Mouse (Mus musculus) urinary bladder, postnatal 4 days (tissue): ENCODE data around the gene Use1.

Experiments used
- DNase-seq, 2 experiments: peaks; one replicate each; pipeline ENCODE4 v3.0.0; 2021 to 2022; ENCODE audit warnings: low spot score in 2 of 2

Gene Use1

DNA sequence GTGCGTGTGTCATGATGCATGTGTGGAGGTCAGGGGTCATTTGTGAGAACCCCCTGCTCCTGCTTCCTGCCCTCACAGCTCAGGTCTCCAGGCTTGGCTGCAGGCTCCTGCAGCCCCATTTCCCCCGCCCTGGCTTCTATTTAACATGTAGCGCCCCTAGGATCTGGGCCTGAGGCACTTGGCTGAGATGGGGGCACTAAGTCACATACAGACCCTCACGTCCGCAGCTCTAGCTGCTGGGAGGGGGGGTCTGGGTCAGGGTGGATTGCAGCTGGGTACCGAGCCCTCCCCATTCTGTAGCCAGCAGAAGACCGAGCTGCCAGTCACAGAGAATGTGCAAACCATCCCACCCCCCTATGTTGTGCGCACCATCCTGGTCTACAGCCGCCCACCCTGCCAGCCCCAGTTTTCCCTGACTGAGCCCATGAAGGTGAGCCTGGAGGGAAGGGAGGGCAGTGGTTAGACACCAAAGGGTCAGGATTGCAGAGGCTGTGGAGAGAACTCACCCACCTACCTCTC, 35.9 kb downstream of the Use1 start:
- DNase-seq: no peak

DNA sequence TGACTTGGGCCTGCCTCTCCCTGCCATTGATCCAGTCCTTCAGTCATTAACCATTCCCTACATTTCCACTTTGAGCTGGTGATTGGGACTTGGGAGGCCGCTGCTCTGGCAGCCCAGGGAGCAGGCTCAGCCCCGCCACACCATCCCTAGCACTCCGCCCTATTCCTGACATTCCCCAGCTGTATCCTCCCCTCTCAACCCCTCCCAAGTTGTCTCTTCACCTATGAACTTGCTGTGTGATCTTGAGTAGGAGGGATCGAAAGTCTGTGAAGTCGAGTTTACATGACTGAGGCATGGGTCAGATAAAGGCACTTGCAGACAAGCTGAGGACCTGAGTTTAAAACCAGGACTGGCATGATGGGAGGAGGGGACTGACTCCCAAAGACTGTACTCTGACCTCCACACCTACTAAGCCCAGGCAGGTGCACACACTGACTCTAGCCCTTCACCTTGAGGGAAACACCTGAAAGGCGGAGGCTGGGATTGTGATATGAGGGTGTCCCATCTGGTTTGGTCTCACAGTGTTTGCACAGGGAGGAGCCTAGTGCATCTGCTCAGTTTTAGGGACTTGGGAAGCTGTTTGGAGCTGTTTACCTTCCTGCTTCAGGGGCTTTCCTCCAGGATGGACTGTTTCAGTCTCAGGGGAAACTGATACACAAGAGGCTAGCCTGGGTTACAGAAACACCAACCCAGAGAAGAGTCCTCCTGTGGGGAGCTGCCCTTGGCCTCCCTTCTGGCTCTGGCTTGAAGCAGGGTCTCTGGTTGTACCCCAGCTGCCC, 36.6 kb downstream of the Use1 start:
- DNase-seq: no peak

DNA sequence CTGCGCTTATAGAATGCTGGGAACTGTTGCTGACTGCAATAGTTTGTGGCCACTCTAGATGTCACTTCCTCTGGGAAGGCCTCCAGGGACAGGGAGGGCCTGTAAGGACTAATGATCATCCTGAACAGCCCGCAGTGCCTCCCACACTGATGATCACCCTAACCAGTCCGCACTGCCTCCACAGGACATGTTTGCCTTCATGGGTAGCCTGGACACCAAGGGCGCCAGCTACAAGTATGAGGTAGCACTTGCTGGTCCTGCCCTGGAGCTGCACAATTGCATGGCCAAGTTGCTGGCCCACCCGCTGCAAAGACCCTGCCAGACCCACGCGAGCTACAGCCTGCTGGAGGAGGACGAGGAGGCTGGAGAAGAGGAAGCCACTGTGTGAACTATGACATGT, 37.4 kb downstream of the Use1 start:
- DNase-seq: no peak

DNA sequence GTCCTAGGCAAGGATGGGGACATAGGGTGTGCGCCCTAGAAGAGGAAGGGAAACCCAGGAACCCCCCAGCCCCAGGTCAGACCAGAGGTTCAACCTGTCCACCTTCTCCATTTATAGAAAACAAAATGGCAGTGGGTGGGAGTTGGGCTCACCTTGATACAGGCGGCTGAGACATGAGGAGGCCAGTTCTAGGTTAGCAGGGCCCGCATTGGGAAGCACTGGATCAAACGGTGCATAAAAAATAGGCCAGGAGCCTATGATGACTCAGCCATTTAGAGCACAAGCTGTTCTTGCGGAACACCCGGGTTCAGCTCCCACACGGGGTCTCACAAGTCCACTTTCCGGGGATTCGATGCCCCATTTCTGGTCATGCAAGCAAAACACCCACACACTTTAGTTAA, 38.3 kb downstream of the Use1 start:
- DNase-seq: peak in 1 of 2 experiments; percentile 53

DNA sequence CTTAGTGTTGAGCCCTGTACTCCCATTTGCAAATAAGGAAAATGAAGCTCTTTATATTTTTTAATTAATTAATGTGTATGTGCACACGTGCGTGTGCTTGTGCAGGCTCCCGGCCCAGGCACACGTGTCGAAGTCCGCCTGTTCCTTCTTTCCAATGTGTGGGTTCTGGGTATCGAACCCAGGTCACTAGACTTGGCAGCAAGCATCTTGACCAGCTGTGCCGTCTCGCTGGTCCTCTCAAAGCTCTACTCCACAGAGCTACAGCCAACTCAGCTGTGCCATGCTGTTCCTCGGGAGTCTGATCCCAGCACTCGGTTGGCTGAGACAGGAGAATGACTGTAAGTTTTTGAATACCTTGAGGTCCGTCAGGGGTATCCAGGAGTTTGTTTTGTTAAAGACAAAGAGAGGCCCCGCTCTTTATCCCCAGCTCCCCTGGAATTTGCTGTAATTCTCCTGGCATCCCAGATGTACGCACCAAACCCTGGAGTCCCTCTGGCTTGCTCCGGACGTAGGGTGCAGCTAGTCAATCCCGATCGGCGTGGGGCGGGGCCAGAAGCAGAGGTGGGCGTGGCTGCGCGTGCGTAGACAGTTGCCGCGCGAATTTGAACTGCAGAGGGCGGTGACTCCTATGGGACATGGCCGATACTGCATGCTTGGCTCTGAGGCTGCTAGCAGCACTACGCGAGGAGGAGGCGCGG, 38.9 kb downstream of the Use1 start, which contains the start of gene Ankle1:
TSS of gene Ankle1 (plus strand) at position 610 of the 698 bp plus-strand sequence.
- DNase-seq: peak; percentile 94 to 97

DNA sequence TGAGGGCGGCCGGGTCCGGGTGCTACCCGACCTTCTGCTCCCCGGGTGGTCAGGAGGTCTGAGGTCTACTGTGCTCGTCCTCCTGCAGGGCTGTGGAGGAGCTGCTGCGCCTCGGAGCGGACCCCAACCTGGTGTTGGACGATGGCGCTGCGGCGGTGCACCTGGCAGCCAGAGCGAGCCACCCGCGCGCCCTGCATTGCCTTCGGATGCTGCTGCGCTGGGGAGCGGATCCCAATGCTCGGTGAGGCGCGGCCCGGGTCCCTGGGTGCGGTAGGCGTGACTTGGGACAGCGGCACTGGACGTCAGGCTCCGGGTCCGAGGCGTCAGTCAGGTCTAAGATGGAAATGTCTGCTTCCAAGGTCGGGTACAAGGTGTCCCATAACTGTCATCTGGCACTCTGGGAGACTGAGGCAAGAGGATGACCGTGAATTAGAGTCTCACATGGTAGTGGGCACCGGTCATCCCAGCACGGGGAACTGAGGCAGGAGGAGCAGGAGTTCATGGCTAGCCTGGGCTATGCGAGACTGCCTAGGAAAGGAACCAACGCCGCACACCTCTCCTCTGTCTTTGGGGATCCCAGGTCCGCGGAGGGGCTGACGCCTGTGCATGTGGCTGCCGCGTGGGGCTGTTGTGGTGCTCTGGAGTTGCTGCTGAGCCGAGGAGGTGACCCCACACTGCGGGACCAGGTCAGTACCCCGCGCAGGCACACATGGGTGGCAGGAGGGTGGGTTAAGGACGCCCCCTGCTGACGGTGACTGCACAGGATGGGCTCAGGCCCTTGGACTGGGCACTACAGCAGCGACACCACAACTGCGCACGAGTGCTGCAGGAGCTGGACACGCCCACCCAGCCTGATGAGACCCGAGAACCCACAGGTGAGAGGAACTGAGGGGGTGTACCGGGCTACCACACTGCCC, 39.7 kb downstream of the Use1 start:
- DNase-seq: peak in 1 of 2 experiments; percentile 46

DNA sequence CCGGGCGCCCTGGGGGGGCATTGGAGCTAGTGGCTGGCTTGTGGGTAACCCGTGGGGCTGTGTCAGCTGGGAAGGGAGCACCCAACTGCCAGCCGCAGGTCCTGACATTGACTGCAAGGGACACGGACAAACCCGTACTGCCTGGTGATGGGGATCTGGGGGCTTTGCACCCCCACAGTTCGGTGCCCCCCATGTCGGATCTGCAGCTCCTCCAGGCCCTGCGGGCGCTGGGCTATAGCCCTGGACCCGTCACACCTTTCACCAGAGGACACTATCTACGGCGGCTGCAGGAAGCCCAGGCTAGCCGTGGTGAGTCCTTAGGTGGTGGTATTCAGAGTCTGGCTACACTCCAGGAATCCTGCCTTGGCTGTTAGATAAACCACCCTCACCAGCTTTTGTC, 40.8 kb downstream of the Use1 start:
- peak in 1 of 2 experiments; percentile 17 for DNase-seq

DNA sequence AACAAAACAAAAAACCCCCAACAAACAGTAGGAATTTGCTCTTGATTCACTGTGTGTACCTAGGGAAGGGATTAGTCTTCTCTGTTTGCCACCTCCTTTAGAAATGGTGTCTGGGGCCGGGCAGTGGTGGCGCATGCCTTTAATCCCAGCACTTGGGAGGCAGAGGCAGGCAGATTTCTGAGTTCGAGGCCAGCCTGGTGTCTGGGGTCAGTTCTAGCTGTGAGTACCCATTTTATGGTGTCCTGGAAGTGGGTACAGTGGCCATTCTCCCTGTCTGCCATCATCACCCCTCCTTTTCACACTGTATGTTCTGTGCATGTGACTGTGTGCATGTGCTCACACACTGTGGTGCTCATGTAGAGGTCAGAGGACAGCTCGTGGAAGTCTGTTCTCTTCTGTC, 41.6 kb downstream of the Use1 start:
- DNase-seq: no peak

DNA sequence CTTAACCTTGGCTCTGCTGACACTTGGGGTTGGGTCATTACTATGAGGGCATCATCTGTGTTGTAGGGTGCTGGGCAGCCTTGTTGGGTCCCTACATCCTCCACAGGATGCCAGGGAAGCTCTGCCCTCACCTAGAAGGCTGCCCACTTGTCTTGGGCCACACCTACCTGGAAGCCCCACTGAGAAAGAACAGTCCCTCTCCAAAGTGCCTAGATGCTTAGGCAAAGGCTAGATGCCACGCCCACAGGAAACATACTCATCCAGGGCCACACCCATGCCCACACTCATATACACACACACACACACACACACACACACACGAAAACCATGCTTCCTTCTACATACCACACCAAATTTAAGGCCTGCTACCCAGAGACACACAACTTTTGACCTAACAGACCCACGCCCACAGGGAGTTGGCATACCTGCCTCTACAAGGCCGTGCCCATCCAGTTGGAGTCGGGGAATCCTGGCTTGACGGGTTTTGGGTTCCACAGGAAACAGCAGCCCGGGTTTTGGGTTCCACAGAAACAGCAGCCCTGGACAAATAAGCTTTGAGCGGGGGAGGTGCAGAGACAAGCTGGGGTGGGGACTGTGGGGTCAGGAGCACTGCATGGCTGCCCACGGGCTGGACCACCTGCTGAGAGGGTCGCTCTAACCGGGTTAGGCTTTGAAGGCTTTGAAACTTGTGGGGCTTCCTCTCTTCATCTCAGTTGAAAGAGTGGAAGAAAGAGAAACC, 45.1 kb downstream of the Use1 start:
- no peak for DNase-seq
